Mouse (Mus musculus): ENCODE measurements around the gene Capn12. TPM values are rescaled to one million over a fixed set of nuclear protein-coding genes. Genes with fewer than 3 reads are reported as not detected.

The Capn12 gene
- total and polyA plus RNA-seq, 3 experiments: 0.17 TPM; not detected in 2

- peaks cover under 1 to 4% of the 10 kb centered on the region in 2 experiments; a peak in 3 of 4 replicates for H3K4me1 ChIP-seq (ENCODE audit: control insufficient read depth in 1 of 2, insufficient read depth in 2 of 2)
- no peak overlapping the region for H3K27ac ChIP-seq (ENCODE audit: insufficient read depth, low read depth)
- no peaks in the 10 kb centered on the region for H3K36me3 ChIP-seq (replicated peaks in 1 of 2; ENCODE audit: control insufficient read depth in 1 of 2, insufficient read depth in 1 of 2, low read length in 1 of 2)
- no peaks in the 10 kb centered on the region for H3K79me2 ChIP-seq (replicated peaks; ENCODE audit: control insufficient read depth, extremely low read depth, insufficient read depth, poor library complexity, severe bottlenecking)
- H3K9ac ChIP-seq (ENCODE audit: insufficient read depth, low read depth): no peak overlapping the region
- DNase-seq (ENCODE audit: extremely low read depth): no peak
- dilution Hi-C loops (cut with MboI; ENCODE audit: extremely low pct_ligation_motif_present, extremely low pct_unique_long_range_greater_than_20kb, low sequenced_read_pairs) (no loop called here), in situ Hi-C loops (cut with MboI; ENCODE audit: low pct_ligation_motif_present, low pct_unique_long_range_greater_than_20kb, low sequenced_read_pairs) (loop anchor here (5.0 kb wide), 1 partner anchor 33 kb away; no protein-coding TSS in a partner anchor)
- no peaks in the 10 kb centered on the region for H3K27me3 ChIP-seq (replicated peaks)
- H3K4me3 ChIP-seq (replicated peaks in 1 of 3; ENCODE audit: low read depth in 2 of 3, low read length in 2 of 3, poor library complexity in 1 of 3): no peak overlapping the region
- no peak overlapping the region for H3K4me2 ChIP-seq (ENCODE audit: insufficient read depth, low read depth, poor library complexity, severe bottlenecking)
- H3K9me3 ChIP-seq (replicated peaks; ENCODE audit: low read length): no peaks in the 10 kb centered on the region
- TF ChIP-seq ELF1 (IDR thresholded peaks at IDR 0.05; ENCODE audit: low read depth, low read length) (no peak), SIN3A (IDR thresholded peaks at IDR 0.05; ENCODE audit: low read length) (no peak), E2F4 (IDR thresholded peaks at IDR 0.05; ENCODE audit: insufficient replicate concordance, low read depth, low read length) (no peak), MXI1 (IDR thresholded peaks at IDR 0.05; ENCODE audit: low read depth, low read length) (no peak), SMC3 (IDR thresholded peaks at IDR 0.05; ENCODE audit: low read depth, low read length) (no peak), POLR2AphosphoS2 (IDR thresholded peaks at IDR 0.05; ENCODE audit: low read depth, low read length) (no peak), ZMIZ1 (IDR thresholded peaks at IDR 0.05; ENCODE audit: low read depth, low read length) (no peak), HCFC1 (IDR thresholded peaks at IDR 0.05; ENCODE audit: low read depth, low read length) (no peak), JUND (conservative IDR thresholded peaks at IDR 0.05; ENCODE audit: low read depth, low read length) (no peak), MYC (IDR thresholded peaks at IDR 0.05; ENCODE audit: low read depth, low read length) (no peak), CHD1 (IDR thresholded peaks at IDR 0.05; ENCODE audit: low read depth, low read length) (no peak)
Measured at GRCm38 (mm10) chr7:28874565-28874964, 6.7 kb upstream of the Capn12 start.

- Histone ChIP-seq H3K4me1 (ENCODE audit: control insufficient read depth in 1 of 2, insufficient read depth in 2 of 2) (peaks cover 3 to 14% of the 10 kb centered on the region in 2 experiments; a peak in 3 of 4 replicates), H3K4me2 (ENCODE audit: insufficient read depth, low read depth, poor library complexity, severe bottlenecking) (no peak overlapping the region), H3K4me3 (replicated peaks in 1 of 3; ENCODE audit: low read depth in 2 of 3, low read length in 2 of 3, poor library complexity in 1 of 3) (no peak overlapping the region), H3K9ac (ENCODE audit: insufficient read depth, low read depth) (no peak overlapping the region), H3K79me2 (replicated peaks; ENCODE audit: control insufficient read depth, extremely low read depth, insufficient read depth, poor library complexity, severe bottlenecking) (no peaks in the 10 kb centered on the region), H3K27ac (ENCODE audit: insufficient read depth, low read depth) (no peak overlapping the region), H3K9me3 (replicated peaks; ENCODE audit: low read length) (no peaks in the 10 kb centered on the region), H3K36me3 (replicated peaks in 1 of 2; ENCODE audit: control insufficient read depth in 1 of 2, insufficient read depth in 1 of 2, low read length in 1 of 2) (no peaks in the 10 kb centered on the region), H3K27me3 (replicated peaks) (no peaks in the 10 kb centered on the region)
- in situ Hi-C loops (cut with MboI; ENCODE audit: low pct_ligation_motif_present, low pct_unique_long_range_greater_than_20kb, low sequenced_read_pairs): no loop called here
- TF ChIP-seq HCFC1 (IDR thresholded peaks at IDR 0.05; ENCODE audit: low read depth, low read length): no peak
- TF ChIP-seq USF1 (IDR thresholded peaks at IDR 0.05; ENCODE audit: low read depth, low read length): no peak
- TF ChIP-seq POLR2AphosphoS2 (IDR thresholded peaks at IDR 0.05; ENCODE audit: low read depth, low read length): no peak
- no peak for TF ChIP-seq MAZ (IDR thresholded peaks at IDR 0.05; ENCODE audit: low read depth, low read length)
- TF ChIP-seq MEF2A (IDR thresholded peaks at IDR 0.05; ENCODE audit: borderline replicate concordance, low read depth, low read length): no peak
- TF ChIP-seq GABPA (IDR thresholded peaks at IDR 0.05; ENCODE audit: insufficient replicate concordance, low read depth, low read length): no peak
- TF ChIP-seq CHD2 (IDR thresholded peaks at IDR 0.05; ENCODE audit: low read length): no peak
- no peak for TF ChIP-seq ZNF384 (IDR thresholded peaks at IDR 0.05; ENCODE audit: low read depth, low read length)
- TF ChIP-seq RCOR1 (conservative IDR thresholded peaks at IDR 0.05; ENCODE audit: low read depth, low read length): no peak
- no peak for DNase-seq (ENCODE audit: extremely low read depth)
- dilution Hi-C loops (cut with MboI; ENCODE audit: extremely low pct_ligation_motif_present, extremely low pct_unique_long_range_greater_than_20kb, low sequenced_read_pairs): no loop called here
Measured at GRCm38 (mm10) chr7:28876099-28876498, 5.1 kb upstream of the Capn12 start.
